Mouse (Mus musculus): ENCODE results near the gene Ranbp3l.

DNA sequence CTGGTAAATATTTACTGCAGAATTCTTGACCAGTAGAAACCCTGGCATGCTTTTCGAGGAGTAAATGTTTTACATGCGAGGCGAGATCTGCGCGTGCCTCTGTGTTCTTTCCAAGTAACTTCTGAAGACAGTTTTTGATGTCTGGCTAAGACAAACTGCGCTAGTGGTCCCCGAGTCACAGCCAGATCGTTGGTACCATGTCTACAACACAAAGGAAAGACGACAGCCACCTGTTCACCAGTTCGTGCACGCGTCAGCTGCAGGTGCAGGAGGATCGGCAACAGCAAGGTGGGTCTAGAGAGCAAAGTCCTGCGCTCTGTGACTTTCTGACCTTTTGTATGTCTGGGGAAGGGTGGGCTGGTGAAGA is 463 bp downstream of the Ranbp3l start:
- TF ChIP-seq CTCF (IDR thresholded peaks at IDR 0.05; ENCODE audit: extremely low read depth, insufficient read depth, low read length) (no peak), POLR2A (IDR thresholded peaks at IDR 0.05; ENCODE audit: extremely low read depth, insufficient read depth, low read length) (no peak)

Measured in cortical plate, adult 2 months (tissue).